Mouse (Mus musculus) spleen, embryonic (tissue): Measurements from ENCODE around the gene Rfx8.

Experiments
- CTCF ChIA-PET: fragments of 350-600 bp; sonication (Branson Sonifier 250); formaldehyde crosslinking; loops from one replicate; lab custom pipeline; 2022; lab: Charles Lee

Rfx8 gene

DNA sequence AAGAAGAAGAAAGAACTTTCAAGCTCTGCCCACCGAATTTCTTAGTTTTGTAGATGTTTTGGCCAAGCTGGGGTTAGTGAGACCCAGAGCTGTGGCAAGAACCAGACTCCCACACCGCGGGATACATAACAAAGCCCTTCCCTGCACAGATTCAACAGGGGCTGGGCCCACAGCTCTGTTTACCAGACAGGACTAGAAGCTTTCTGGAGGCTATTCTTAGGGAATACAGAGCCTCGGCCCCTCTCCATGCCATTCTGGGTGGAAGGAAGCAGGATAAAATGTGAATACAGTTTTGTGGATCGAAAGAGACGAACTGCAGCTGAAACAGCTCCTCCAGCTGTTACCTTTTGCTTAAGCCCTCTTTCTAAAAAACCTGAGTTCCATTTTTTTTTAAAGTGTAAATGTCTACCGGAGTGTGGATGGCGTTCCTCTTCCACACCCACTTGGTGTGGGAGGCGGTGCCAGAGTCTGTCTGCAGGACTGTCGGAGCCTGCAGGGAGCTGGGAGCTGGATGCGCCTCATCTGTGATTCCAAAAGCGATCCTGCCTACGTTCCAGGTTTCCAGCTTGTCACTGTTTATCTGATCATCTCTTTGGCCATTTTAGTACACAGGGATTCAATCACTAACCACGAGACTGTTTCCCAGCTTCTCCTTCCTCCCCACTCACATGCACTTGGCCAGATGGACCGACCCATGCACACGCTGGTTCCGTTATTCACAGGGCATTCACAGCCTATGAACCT is 70.9 kb downstream of the Rfx8 start:
- CTCF ChIA-PET: interaction anchor here (0.6 kb wide), 1 partner anchor 161 kb away, joined by 3 read pairs; no protein-coding TSS in a partner anchor

DNA sequence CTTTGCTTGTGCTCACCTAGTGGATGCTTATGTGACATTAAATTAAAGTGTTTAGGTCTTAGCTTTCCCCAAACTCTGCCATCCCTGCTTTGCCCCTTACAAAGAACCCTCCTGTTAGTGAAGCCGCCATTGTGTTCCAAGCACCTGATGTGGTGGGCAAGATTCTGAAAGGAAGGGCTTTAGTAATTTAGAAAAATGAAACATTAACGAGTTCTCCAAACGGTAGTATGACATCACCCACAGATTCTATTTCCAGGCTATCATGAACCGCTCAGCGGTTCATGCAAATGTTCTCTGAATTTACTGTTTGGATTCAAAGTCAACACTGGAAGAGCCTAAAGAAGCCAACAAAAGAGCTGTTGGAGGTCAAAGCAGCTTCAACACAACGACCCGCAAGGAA is 72.2 kb downstream of the Rfx8 start:
- CTCF ChIA-PET: no interaction called here

DNA sequence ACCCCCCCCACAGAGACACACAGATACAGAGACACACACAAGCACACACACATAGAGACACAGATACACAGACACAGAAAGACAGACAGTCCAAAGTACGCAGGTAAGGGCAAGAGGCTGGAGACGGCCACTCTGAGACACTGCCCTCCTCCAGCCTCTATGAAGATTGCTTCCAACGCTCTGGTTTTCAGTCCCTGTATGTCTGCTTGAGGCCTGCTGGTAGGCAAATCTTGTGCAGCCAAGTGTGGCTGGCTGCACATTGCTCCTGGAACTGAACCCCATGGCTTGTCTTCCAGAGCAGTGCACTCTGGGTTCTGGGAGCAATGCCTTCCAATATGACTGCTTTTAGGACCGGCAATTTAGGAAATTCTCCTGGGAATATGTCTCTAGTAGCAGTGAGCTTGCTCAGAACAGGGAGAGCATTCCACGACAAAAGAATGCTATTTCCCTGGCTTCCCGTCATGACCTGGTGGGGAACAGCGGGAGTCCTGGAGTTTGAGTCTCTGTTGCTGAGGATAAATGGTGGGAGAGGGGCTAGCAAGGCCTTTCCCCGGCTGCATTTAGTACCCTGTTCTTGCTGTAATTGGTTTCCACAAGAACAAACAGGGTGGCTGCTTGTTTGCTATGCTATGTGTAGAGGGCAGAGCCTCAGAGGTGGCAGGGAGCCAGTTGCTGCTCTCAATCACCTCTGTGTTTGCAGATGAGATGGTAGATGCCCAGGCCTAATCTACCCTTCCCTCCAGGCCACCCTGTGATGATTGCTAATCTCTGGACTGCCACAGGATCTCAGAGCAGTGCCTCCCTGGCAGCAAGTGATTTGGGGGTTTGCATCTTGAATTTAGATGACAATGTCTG is 74.7 kb downstream of the Rfx8 start:
- CTCF ChIA-PET: no interaction called here

DNA sequence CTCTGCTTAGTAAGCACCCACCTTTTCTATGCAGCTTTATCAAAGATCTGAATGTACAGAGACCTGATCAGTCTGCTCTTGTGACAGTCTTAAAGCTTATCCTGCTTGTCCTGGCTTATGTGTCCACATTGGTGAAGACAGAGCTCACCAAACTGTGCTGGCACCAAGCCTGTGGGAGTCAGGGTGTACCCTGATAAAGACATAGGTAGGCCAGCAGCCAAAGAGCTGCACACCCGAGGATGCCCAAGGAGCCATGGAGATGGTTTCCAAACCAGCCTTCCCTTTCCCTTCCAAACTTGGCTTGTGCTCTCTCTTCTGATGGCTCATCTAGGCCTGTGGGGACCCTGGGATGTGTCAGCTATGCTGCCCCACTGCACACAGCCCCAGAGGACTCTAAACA is 76.5 kb downstream of the Rfx8 start:
- CTCF ChIA-PET: no interaction called here

DNA sequence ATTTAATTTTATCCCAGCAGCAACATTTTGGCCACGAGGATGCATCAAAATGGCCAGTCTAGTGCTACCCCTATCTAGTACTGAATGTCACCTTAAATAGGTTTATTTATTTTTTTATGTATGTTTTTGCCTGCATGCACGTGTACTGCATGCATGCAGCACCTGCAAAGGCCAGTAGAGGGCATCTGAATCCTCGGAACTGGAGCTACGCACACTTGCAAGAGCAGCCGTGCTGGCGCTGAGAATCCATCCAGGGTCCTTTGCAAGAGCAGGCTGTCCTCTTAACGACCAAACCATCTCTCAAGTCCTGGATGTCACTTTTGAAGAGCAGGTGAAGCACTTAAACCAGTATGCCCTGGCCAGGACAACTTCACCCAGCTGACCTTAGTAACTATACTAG is 79.1 kb downstream of the Rfx8 start:
- CTCF ChIA-PET: no interaction called here

DNA sequence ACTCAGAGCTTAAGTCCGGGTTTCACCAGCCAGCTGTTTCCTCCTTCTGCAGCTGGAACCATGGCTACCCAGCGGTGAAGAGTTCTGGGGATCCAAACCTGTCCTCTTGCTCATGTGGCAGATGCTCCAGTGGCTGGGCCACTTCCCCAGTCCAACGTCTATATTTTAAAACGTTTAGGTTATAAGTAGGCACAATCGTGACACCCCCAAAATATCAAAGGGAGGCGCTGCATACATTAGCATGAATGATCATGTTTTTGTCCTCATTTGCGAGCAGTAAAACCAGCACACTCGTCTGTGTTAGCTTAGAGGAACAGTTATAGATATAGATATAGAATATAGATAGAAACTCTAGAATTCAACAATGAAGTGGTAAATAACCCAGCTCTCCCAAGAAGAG is 83.7 kb downstream of the Rfx8 start:
- CTCF ChIA-PET: no interaction called here

DNA sequence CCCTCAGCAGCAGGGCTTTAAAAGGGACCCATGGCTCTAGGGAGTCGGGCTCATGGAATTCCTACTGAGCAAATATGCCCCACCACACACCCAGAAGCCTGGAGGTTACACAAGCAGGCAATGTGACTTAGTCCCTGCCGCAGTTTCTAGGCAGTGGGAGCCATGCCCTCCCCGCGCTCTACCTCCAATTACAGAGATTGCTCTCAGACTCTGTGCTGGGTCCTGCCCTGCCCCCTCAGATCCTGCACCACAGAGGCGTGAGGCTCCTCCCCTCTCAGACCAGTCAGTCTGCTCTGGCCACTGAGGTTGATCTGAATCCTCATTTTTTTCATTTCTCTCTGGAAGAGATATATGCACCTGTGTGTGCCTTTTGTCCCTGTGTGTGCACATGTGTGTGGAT is 84.1 kb downstream of the Rfx8 start:
- CTCF ChIA-PET: no interaction called here

DNA sequence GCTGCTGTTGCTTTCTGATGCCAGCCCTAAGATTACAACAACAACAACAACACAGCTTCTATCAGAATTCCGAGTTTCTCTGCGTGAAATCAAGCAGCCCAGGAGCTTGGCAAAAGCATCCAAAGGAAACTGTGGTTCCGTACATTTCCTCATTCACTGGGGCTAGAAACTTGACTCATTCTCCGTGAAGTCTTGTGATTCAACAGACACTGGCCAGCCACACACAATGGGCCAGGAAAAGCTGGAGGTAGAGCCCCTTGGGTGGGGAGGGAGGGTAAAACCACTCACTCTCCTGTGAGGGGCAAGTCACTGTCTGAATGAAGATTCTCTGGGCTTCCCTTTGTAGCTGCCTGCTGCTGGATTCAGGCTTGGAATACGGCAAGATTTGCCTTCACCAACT is 84.6 kb downstream of the Rfx8 start:
- CTCF ChIA-PET: no interaction called here

DNA sequence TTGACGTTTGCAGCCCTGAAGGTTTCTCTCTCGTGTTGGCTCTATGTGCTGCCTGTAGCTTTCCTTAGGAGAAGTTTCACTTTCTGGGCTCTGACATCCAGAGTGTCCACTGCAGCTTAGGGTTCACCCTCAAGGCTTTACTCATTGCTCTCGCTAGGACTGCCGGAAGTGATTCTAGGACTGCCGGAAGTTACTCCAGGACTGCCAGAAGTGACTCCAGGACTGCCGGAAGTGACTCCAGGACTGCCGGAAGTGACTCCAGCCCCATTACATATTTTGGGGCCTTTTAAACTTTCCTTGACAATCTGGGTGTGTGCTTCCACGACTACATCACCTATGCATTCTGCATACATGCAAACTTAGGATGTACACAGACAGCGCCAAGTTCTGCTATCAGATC is 92.2 kb downstream of the Rfx8 start:
- CTCF ChIA-PET: no interaction called here

DNA sequence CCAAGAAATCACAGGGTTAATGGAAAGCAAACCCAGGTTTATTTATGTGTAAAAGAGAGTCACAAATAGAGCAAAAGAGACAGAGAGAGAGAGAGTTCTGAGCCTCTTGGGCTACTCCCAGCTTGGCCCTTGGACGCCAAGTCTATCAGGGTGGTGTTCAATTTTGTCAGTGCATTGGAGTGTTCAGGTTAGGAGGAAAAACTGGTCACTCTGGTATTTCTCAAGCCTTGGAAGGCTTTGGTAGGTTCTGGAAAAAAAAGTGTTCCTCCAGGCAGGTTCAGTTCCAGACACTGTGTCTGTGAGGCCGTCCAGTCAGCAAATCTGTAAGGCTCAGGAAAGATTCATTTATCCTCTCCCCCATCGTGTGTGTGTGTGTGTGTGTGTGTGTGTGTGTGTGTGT is 95.3 kb downstream of the Rfx8 start:
- CTCF ChIA-PET: no interaction called here

DNA sequence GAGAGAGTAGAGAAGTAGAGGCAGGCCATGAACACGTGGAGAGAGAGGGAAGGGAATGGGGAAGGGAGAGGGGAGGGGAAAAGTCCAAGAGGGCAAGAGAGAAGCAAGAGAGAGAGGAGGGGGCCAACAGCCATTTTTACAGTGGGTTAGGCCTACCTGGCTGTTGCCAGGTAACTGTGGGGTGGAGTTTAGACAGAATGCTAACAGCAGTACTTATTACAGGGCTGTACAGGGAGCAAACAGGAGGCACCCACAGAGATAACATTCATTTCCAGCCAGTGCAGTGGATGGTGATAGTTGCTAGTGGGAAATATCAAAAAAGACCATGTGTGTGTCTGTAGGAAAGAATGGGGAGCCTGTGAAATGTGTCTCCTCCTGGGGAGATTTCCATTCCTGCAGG is 97.1 kb downstream of the Rfx8 start:
- CTCF ChIA-PET: no interaction called here

DNA sequence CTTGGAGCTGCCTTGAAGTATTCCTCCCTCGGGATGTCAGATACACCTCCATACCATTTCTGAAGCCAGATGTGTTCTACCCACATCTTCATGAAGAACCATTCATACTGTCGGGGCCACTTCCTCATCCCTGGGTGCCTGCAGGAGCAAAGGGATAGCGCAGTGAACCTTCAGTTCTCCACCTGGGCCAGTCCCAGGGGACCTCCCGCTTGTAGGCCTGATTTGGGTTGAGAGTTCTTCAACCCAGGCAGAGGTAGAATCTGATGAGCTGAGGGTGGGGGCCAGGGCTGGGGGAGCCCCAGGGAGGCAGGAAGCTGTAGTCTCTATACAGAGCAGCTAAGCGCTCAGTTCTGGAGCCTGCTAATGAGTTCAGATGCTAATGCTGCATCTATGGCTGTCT is 97.7 kb downstream of the Rfx8 start:
- CTCF ChIA-PET: no interaction called here

DNA sequence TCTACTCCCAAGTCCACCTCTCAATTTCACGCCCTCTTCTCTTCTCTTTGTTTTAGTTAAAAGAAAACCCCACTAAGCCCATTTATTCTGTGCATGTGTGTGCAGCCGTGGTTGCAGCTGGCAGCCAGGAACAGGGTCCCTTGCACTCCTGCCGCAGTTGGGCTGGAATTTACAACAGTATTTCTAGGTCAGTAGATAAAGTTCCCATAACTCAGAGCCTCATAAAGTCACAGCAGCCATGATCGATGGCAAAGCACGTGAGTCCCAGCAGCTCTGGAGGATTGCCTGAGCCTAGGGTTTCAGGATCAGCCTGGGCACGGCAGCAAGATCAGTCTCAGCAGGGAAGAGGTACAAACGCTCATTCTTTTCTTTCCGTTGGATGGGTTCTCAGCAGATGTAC is 102.3 kb downstream of the Rfx8 start:
- CTCF ChIA-PET: no interaction called here

DNA sequence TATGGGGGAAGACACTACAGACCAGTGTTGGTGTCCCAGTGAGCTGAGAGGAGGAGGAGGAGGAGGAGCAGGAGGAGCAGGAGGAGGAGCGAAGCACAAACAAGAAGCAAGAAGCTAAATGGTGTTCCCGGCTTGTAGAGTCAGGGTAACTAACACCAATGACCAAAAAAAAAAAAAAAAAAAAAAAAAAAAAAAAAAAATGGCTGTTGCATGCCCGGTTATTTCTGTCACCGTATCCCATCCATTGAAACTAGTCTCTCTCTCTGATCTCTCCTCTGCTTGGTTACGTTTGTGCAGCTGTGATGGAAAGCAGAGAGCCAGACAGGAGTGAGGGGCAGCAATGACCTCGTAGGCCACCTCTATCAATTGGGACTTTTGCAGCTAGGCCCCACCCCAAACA is 105.3 kb downstream of the Rfx8 start:
- CTCF ChIA-PET: interaction anchor here (0.5 to 1.1 kb wide), 2 partner anchors 224 to 321 kb away, joined by 3 read pairs; no protein-coding TSS in a partner anchor
